Mouse (Mus musculus): ENCODE measurements at regions not wholly inside any gene's neighbourhood (a gene's known extent, or its start where the extent isn't known, plus 50 kb on each side); places are given as distances from the start of the nearest gene placed in this dataset.

DNA sequence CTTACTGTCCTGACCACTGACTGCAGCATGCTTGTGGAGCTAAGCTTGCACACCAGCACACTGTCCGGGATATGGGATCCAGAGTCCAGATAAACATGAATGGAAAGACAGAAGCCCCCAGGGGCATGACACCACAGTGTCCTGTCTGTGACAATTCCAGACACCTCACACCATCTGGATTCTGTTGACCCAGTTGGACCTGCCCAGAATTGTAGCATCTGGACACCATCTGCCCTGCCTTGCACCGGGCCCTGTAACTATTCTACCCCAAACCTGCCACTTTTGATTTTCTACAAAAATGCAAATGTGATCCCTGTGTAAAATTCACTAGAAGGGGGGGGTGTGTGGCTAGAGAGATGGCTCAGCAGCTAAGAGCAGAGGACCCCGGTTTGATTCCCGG, 114.5 kb upstream of the Hs6st1 start:
- no peak overlapping the region for H3K4me2 ChIP-seq
- H3K27me3 ChIP-seq, result no peaks in the 10 kb centered on the region
- H3K4me1 ChIP-seq (replicated peaks), result peaks cover 4% of the 10 kb centered on the region; the same call in 1 of the 2 replicates
- no peak overlapping the region for H3K27ac ChIP-seq
- H3K36me3 ChIP-seq, result no peaks in the 10 kb centered on the region
- no peaks in the 10 kb centered on the region for H3K9me3 ChIP-seq (replicated peaks)
- ATAC-seq (replicated peaks; ENCODE audit: insufficient number of reproducible peaks, insufficient read depth, low FRiP score, low read depth), result no peak
- no peak overlapping the region for H3K4me3 ChIP-seq
- H3K9ac ChIP-seq, result no peak overlapping the region
- 94% methylated on average over 4 of the region's 4 CpGs for WGBS

DNA sequence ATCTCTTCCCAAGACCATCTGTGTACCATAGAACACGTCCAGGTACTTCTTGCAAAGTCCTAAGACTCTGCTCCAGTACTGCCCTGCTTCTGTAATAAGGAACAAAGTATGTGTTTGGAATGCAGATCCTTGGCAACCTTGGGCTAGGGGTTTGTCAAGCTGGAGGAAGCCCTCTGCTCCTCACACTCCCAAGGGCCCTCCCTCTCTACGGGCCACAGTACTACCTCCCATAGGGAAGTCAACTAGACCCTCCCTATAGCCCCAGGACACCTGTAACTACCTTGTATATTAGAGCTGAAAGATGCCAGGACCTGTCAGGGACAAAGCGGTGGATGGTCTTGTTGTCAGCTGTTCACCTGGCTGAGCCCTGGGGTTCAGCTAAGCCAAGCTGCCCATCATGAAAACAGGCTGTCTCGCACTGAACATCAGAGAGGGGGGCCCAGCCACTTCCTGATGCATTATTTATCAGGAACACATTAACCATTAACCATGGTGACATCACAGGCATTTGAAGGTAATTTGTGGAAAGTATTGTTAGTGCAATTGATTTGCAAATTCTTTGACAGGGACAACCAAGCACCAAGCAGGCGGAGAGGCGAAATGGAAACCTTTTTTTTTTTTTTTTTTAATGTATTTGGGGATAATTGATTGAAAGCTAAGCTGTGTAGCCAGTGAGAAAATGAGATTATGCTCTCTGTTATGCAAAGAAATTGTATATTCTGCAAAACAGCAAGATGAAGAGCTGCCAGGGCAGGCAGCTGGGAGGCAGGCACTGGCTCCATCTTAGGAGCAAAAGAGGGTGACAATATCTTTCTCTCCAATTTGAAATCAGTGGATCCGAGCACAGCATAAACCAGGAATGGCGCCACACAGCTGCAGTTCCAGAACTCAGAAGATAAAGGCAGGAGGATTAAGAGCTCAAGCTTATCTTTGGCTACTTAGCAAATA, 110.5 kb upstream of the Hs6st1 start:
- H3K4me1 ChIP-seq (replicated peaks), result no peaks in the 10 kb centered on the region
- no peak overlapping the region for H3K4me3 ChIP-seq
- no peak overlapping the region for H3K27ac ChIP-seq
- H3K36me3 ChIP-seq, result no peaks in the 10 kb centered on the region
- no peak overlapping the region for H3K9ac ChIP-seq
- no peak for ATAC-seq (replicated peaks; ENCODE audit: insufficient number of reproducible peaks, insufficient read depth, low FRiP score, low read depth)
- no peaks in the 10 kb centered on the region for H3K9me3 ChIP-seq (replicated peaks)
- WGBS, result 75% methylated on average over 8 of the region's 8 CpGs
- no peaks in the 10 kb centered on the region for H3K27me3 ChIP-seq
- no peak overlapping the region for H3K4me2 ChIP-seq

- 80% methylated on average over 4 of the region's 4 CpGs for WGBS
- Histone ChIP-seq H3K9ac (no peak overlapping the region), H3K27me3 (no peaks in the 10 kb centered on the region), H3K4me2 (no peak overlapping the region), H3K36me3 (no peaks in the 10 kb centered on the region), H3K9me3 (replicated peaks) (no peaks in the 10 kb centered on the region), H3K4me1 (replicated peaks) (no peaks in the 10 kb centered on the region), H3K4me3 (no peak overlapping the region), H3K27ac (no peak overlapping the region)
- ATAC-seq (replicated peaks; ENCODE audit: insufficient number of reproducible peaks, insufficient read depth, low FRiP score, low read depth), result no peak
These were observed 108.5 kb upstream of the Hs6st1 start for GRCm38 (mm10) chr1:35959729-35960128.

GRCm38 (mm10) chr1:35960844-35961243, 107.4 kb upstream of the Hs6st1 start:
- Histone ChIP-seq H3K36me3 (no peaks in the 10 kb centered on the region), H3K27ac (no peak overlapping the region), H3K4me3 (no peak overlapping the region), H3K9ac (no peak overlapping the region), H3K9me3 (replicated peaks) (no peaks in the 10 kb centered on the region), H3K27me3 (no peaks in the 10 kb centered on the region), H3K4me2 (no peak overlapping the region), H3K4me1 (replicated peaks) (no peaks in the 10 kb centered on the region)
- no peak for ATAC-seq (replicated peaks; ENCODE audit: insufficient number of reproducible peaks, insufficient read depth, low FRiP score, low read depth)
- 97% methylated on average over 2 of the region's 2 CpGs for WGBS

DNA sequence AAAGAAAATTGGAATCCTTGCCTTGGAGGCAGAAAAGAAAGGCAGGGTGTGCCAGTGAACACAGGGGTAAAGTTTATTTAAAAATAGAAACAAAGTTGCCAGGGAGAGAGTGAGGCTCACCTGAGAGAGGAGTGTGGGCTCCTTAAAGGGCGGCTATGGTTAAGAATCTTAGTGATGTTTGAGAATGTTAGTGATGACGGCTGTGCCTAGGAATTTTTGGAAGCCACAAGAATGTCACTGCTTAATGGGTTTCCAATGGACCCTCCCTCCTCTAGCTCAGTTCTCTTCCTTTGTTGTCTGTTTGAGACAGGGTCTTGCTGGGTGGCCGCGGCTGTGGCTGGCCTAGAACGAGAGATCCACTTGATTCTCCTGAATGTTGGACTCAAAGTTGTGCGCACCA, 106.3 kb upstream of the Hs6st1 start:
- no peaks in the 10 kb centered on the region for H3K4me1 ChIP-seq (replicated peaks)
- no peak for ATAC-seq (replicated peaks; ENCODE audit: insufficient number of reproducible peaks, insufficient read depth, low FRiP score, low read depth)
- no peak overlapping the region for H3K4me3 ChIP-seq
- no peaks in the 10 kb centered on the region for H3K9me3 ChIP-seq (replicated peaks)
- H3K27ac ChIP-seq, result no peak overlapping the region
- no peaks in the 10 kb centered on the region for H3K27me3 ChIP-seq
- H3K36me3 ChIP-seq, result no peaks in the 10 kb centered on the region
- no peak overlapping the region for H3K9ac ChIP-seq
- no peak overlapping the region for H3K4me2 ChIP-seq
- WGBS, result 76% methylated on average over 6 of the region's 6 CpGs

- H3K36me3 ChIP-seq, result no peaks in the 10 kb centered on the region
- no peak overlapping the region for H3K9ac ChIP-seq
- H3K4me1 ChIP-seq (replicated peaks), result peaks cover 3% of the 10 kb centered on the region; the same call in 1 of the 2 replicates
- H3K27ac ChIP-seq, result no peak overlapping the region
- H3K9me3 ChIP-seq (replicated peaks), result no peaks in the 10 kb centered on the region
- H3K4me2 ChIP-seq, result no peak overlapping the region
- ATAC-seq (replicated peaks; ENCODE audit: insufficient number of reproducible peaks, insufficient read depth, low FRiP score, low read depth), result no peak
- no peak overlapping the region for H3K4me3 ChIP-seq
- no peaks in the 10 kb centered on the region for H3K27me3 ChIP-seq
These were observed 99.7 kb upstream of the Hs6st1 start for GRCm38 (mm10) chr1:35968489-35968888.

GRCm38 (mm10) chr1:35971435-35972189, 96.6 kb upstream of the Hs6st1 start:
- no peaks in the 10 kb centered on the region for H3K36me3 ChIP-seq
- no peak overlapping the region for H3K27ac ChIP-seq
- no peaks in the 10 kb centered on the region for H3K9me3 ChIP-seq (replicated peaks)
- H3K9ac ChIP-seq, result no peak overlapping the region
- H3K4me2 ChIP-seq, result no peak overlapping the region
- H3K4me1 ChIP-seq (replicated peaks), result peaks cover 14% of the 10 kb centered on the region
- no peak overlapping the region for H3K4me3 ChIP-seq
- no peak for ATAC-seq (replicated peaks; ENCODE audit: insufficient number of reproducible peaks, insufficient read depth, low FRiP score, low read depth)
- WGBS, result 63% methylated on average over 7 of the region's 7 CpGs
- no peaks in the 10 kb centered on the region for H3K27me3 ChIP-seq

GRCm38 (mm10) chr1:35972190-35972584, 96.0 kb upstream of the Hs6st1 start:
- Histone ChIP-seq H3K4me1 (replicated peaks) (peaks cover 14% of the 10 kb centered on the region), H3K4me3 (no peak overlapping the region), H3K9me3 (replicated peaks) (no peaks in the 10 kb centered on the region), H3K27ac (no peak overlapping the region), H3K27me3 (no peaks in the 10 kb centered on the region), H3K4me2 (no peak overlapping the region), H3K9ac (no peak overlapping the region), H3K36me3 (no peaks in the 10 kb centered on the region)
- no peak for ATAC-seq (replicated peaks; ENCODE audit: insufficient number of reproducible peaks, insufficient read depth, low FRiP score, low read depth)
- WGBS, result 55% methylated on average over 5 of the region's 5 CpGs

DNA sequence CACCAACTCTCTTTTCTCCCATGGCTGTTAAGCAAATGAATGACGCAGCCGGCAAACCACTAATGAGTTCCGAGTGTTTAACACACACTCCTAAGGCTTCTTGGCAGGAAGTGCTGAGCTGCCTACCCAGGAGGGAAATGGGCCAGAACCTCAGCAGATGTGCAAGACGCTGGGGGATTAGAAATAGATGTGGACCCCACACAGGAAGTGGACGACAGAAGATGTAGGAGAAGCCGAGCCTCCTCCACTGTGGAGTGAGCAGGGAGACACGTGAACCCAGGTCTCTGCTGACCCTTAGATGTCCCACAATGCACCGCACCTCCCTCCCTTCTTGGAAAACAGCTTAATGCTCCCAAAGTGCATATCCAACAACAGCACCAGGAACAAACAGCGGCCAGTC, 94.8 kb upstream of the Hs6st1 start:
- no peaks in the 10 kb centered on the region for H3K9me3 ChIP-seq (replicated peaks)
- H3K9ac ChIP-seq, result no peak overlapping the region
- no peaks in the 10 kb centered on the region for H3K27me3 ChIP-seq
- no peak overlapping the region for H3K27ac ChIP-seq
- peaks cover 15% of the 10 kb centered on the region for H3K4me1 ChIP-seq (replicated peaks)
- 50% methylated on average over 9 of the region's 9 CpGs for WGBS
- H3K4me2 ChIP-seq, result no peak overlapping the region
- H3K4me3 ChIP-seq, result no peak overlapping the region
- 0 out of 2 replicates have a peak, but pooled peaks have one; percentile 27 for ATAC-seq (replicated peaks; ENCODE audit: insufficient number of reproducible peaks, insufficient read depth, low FRiP score, low read depth)
- no peaks in the 10 kb centered on the region for H3K36me3 ChIP-seq

GRCm38 (mm10) chr1:35975611-35976208, 92.5 kb upstream of the Hs6st1 start:
- Histone ChIP-seq H3K4me2 (no peak overlapping the region), H3K4me1 (replicated peaks) (peaks cover 17% of the 10 kb centered on the region), H3K27ac (peak overlapping the region; percentile 28; the same call in 1 of the 2 replicates), H3K27me3 (no peaks in the 10 kb centered on the region), H3K9ac (no peak overlapping the region), H3K9me3 (replicated peaks) (no peaks in the 10 kb centered on the region), H3K4me3 (no peak overlapping the region), H3K36me3 (no peaks in the 10 kb centered on the region)
- 0 out of 2 replicates have a peak, but pooled peaks have one; percentile 34 for ATAC-seq (replicated peaks; ENCODE audit: insufficient number of reproducible peaks, insufficient read depth, low FRiP score, low read depth)
- WGBS, result 53% methylated on average over 3 of the region's 3 CpGs

DNA sequence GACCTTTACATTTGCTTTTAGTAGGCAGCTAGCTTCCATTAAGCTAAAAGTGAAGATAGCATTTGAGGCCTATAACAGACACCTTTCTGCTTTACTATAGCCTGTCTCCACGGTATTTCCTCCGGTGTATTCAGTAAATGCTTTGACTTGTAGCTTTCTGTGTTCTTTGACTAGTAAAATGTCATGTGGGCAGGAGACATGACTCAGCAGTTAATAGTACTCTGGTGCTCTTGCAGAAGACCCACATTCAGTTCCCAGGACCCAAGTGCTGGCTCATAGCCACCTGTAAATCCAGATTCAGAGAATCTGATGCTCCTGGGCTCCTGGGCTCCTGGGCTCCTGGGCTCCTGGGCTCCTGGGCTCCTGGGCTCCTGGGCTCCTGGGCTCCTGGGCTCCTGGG, 91.7 kb upstream of the Hs6st1 start:
- no peak for ATAC-seq (replicated peaks; ENCODE audit: insufficient number of reproducible peaks, insufficient read depth, low FRiP score, low read depth)
- Histone ChIP-seq H3K9ac (no peak overlapping the region), H3K36me3 (no peaks in the 10 kb centered on the region), H3K9me3 (replicated peaks) (no peaks in the 10 kb centered on the region), H3K27me3 (no peaks in the 10 kb centered on the region), H3K27ac (no peak overlapping the region; the same call in 1 of the 2 replicates), H3K4me2 (no peak overlapping the region), H3K4me1 (replicated peaks) (peaks cover 17% of the 10 kb centered on the region), H3K4me3 (no peak overlapping the region)
- WGBS, result 72% methylated on average over 2 of the region's 2 CpGs

Data from heart, embryonic 15.5 days (tissue).